Mouse (Mus musculus) gastrocnemius, postnatal 4 days (tissue): ENCODE data around the gene Mcts2. TPM values are rescaled to one million over a fixed set of nuclear protein-coding genes. Genes with fewer than 3 reads are reported as not detected.
"Not testable (repeated sequence)": the region's sequence is repeated elsewhere in the genome, so short reads cannot be mapped to it uniquely, and the experiment has no call there.

ENCODE experiments used
- DNase-seq, 2 experiments: peaks; one replicate each; pipeline ENCODE4 v3.0.0; 2021 to 2022; ENCODE audit warnings: low spot score in 2 of 2, mixed read lengths in 2 of 2
- long read RNA-seq, 2 experiments: library from polyadenylated mRNA; stranded (forward); transcript quantifications; one replicate each; pipeline ENCODE4 v2.0.0; 2021
- total RNA-seq, 2 experiments: library from RNA; stranded (reverse); gene quantifications; 2 replicates each; pipeline ENCODE4 v1.2.3; 2021

Mcts2 gene
- total RNA-seq: 10 to 100 TPM; 16.4 to 20.2 TPM
- long read RNA-seq, experiment 1, partial matches to known transcripts: 0 of 4 reads
- long read RNA-seq, experiment 1, other reads (novel, unspliced or antisense): 0 of 4 reads
- long read RNA-seq, experiment 2, partial matches to known transcripts: 0 of 3 reads
- long read RNA-seq, experiment 2, other reads (novel, unspliced or antisense): 0 of 3 reads

- DNase-seq: peak; percentile 89 to 94
Observed at GRCm38 (mm10) chr2:152686806-152687267, at the start of gene Mcts2. Mcts2 (plus strand) TSS chr2:152687035.

DNA sequence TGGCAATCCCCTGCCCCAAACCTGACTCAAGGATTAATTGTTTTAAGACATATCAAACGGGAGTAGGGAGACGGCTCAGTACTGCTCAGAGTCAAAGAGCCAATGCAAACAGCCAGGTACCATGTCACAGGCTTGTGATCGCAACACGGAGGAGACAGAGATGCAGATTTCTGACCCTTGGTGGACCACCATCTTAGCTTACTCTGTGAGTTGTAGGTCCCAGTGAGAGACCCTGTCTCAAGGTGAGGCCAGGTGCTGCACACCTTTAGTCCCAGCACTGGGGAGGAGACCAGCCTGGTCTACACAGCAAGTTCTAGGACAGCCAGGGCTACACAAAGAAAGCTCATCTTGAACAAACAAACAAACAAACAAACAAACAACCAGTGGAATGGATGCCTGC is 49.5 kb upstream of the Mcts2 start:
- DNase-seq: no peak

GRCm38 (mm10) chr2:152638865-152639264 is 48.0 kb upstream of the Mcts2 start:
- DNase-seq: no peak

- no peak for DNase-seq
Observed at GRCm38 (mm10) chr2:152639406-152640113, 47.3 kb upstream of the Mcts2 start.

DNA sequence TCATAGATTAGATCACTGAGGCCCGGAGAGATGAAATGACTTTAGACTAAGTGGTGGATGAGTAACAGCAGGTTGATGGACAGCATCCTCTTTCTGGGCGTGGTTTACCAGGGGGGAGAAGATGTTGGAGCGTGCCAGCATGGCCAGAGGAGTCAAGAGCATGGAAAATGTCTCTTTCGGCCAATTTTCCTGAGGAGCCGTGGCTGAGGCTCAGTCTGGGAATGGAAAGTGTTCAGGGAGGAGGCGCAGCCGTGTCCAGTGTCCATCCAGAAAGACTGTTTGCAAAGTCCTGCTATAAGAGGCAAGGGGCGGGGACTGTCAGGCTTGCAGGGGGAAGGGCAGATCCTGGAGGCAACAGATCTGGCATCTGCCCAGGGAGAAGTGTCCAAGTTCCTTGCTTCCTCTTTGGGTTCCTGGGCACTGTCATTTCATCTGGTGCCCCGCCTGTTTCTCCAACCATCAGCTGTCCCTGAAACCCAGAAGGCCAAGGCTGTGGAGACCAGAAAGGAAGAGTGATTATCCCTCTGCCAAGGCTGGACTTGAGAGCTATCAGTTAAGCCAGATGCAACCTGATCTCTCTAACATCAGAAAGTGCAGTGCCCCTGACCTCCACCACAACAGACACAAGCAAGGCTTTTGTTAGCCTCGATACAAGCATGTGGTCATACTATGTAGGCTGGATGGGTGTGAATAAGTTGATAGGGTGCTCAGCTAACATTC is 33.8 kb upstream of the Mcts2 start:
- peak; percentile 48 to 72 for DNase-seq

GRCm38 (mm10) chr2:152653874-152654715 is 32.7 kb upstream of the Mcts2 start:
- DNase-seq: no peak

DNA sequence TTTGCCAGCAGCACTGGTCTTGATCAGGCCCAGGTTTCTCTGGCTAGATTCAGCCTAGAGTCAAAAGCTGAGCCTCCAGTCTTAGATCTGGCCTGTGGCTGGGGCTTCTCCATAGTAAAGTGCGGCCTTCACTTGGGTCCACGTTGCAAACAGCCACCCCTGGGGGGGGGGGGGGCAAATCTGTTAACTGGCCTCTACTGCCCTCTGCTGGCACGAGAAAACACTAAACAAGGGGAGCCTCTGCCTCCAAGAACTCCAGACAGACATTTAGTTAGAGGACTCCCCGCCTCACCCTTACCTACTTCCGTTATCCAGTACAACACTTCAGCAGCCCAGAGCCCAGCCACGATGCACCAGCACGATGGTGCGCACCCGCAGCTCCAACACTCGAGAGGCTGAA is 29.4 kb upstream of the Mcts2 start:
- DNase-seq: peak in 1 of 2 experiments; percentile 38

DNA sequence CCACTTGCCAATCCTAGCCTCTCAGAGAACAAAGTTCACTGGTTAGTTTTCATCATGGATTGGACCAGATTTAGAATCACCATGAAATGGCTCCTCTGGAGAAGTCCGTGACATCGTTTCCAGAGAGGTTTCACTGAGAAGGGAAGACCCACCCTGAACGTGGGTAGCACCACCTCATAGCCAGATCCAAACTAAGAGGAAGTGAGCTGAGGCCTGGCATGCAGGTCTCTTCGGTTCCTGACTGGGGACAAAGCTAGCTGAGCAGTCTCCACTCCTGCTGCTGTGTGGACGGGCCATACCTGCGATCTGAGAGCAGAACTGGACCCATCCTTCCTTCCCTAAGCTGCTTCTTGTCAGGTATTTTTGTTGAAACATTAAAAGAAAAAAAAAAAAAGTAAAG is 25.7 kb upstream of the Mcts2 start:
- no peak for DNase-seq

DNA sequence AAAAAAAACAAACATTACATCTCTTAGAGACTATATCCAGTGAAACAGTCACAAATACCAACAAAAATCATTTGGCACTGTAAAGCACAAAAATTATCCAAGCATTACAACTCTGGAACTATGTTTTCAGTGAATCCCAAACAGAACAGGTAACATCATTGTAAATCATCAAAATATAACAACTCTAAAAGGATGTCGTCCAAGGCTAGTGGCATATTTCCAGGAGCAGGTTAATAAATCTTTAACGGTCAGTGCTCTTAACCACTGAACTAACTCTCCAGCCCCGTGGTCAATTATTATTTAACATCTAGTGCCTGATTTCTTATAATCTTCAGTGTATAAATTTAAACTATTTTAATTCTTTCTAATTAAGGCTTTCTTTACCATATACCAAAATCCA is 20.6 kb upstream of the Mcts2 start:
- DNase-seq: not testable (repeated sequence)

DNA sequence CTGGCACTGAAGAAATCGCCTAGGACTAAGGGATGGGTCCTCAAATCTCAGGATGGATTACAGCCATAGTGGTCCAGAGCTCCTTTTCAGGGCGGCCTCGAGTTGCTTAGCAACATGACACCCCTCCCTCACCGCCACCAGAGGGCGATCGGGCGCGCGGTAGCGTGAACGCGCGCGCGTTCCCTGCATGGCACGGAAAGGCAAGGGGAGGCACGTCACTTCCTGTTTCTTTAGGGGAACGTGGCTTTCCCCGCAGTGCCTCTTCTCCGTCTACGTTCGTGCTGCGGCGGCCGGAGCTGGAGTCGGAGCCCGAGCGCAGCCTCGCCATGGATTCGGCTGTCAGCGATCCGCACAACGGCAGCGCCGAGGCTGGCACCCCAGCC is 17.6 kb upstream of the Mcts2 start, which contains the start of gene H13:
TSS of gene H13 (plus strand) at position 206 of the 383 bp plus-strand sequence.
- peak; percentile 81 to 89 for DNase-seq

DNA sequence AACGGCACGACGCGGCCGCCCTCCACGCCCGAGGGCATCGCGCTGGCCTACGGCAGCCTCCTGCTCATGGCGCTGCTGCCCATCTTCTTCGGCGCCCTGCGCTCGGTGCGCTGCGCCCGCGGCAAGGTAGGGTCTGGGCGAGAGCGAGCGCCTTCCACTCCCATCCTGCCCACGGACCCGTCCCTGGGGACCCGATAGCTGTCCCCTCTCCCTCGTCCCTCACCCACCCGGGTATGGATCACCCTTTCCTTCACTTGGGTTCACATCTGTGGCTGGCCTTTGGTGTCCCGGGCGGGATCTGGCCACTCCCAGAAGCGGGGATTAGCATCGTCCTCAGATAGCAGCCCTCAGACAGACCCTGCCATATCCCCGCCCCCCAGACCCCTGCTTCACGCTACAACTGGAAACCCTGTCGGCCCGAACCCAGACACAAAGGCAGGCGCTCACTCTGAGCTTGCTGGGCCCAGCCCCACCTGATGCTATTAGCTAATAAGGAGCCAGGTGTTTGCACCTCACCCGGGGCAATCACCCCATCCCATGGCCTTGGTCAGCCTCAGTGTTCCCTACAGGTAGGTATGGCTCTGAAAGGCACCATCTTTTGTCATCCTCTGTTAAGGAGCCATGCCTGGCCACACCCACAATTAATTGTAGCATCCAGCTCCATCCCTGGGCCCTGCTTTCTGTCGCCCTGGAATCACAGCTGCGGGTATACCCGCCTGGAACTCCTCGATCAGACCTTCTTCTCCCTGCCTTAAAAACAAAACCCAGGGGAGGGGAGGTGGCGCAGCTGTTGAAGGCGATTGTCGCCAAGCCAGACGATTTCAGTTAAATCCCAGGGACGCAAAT is 17.0 kb upstream of the Mcts2 start:
- DNase-seq: peak; percentile 29 to 64

DNA sequence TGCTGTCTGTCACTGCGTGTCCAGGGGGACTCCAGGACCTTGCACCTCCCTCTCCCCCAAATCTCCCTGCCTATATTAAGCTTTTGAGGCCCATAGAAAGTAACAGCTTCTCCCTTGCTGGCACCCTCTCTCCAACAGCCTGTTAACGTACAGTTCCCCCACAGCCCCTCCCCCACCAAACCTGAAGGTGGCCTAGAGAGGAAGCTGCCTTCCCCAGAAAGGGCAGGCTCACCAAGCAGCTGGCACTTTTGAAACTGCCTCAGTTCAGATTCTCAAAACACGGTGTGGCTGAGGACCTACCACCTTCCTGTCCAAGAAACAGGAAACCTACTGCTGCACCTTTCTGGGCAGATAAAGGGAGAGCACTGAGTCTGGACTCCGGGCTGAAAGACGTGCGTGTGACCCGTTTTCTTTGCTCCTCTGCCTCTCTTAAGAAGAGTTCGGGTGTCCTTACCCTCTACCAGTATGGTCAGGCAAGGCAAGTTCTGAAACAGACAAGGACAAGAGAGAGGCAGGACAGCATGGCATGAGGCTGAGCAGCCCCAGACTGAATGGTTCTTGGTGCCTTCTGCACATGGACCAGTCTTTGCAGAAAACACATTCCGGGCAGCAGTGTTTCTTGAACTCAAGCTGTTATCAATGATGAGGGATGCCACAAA is 15.7 kb upstream of the Mcts2 start:
- no peak for DNase-seq

DNA sequence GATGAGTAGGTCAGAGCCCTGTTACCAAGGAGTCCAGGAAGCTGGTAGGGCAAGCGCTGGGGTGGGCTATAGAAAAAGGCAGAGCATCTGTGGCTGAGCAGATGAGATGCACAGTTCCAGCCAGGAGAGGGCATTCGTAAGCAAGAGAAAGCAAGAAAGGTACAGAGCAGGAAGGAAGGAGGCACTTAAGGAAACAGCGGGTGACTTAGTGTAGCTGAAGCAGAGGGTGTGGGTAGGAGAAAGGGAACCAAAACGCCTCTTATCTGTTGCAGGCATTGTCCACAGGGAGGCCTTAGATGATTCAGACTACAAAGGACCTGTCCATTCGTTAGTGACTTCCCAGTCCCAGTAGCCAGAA is 15.2 kb upstream of the Mcts2 start:
- no peak for DNase-seq

DNA sequence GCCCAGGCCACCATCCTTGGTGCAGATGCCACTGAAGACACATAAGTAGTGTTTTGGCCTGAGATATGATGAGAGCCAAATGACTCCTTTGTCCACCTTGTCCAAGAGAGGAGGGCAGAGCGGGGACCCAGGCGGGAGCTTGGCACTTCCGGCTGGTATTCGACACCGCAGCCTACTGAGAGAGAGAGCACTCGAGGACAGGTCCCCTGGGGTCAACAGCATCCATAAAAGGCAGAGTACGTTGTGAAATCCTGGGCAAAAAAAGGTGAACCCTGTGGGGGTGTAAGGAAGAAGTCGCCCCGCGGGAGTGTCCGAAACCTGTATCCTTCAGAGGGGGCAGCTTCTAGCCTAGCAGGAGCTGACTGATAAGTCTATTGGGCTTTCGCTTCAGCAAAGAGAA is 14.7 kb upstream of the Mcts2 start:
- DNase-seq: no peak

DNA sequence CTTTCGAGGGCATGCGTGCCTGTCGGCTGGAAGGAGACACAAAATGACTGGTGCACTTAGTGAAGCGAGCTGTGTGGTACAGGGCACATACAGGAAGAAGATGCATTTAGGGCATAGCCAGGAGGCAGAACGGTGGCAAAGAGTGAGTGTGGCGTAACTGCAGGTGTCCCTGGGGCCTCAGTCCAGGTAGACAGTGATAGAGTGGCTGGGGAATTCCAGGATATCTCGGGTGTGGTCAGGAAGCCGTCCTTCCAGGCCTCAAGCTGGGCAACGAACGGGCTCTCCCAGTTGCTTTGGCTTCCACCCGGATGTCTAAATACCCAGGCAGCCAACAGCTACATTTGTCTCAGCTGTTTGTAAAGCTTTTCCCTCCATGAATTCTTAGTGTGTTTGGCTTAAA is 12.7 kb upstream of the Mcts2 start:
- no peak for DNase-seq

GRCm38 (mm10) chr2:152675252-152675791 is 11.5 kb upstream of the Mcts2 start:
- no peak for DNase-seq

DNA sequence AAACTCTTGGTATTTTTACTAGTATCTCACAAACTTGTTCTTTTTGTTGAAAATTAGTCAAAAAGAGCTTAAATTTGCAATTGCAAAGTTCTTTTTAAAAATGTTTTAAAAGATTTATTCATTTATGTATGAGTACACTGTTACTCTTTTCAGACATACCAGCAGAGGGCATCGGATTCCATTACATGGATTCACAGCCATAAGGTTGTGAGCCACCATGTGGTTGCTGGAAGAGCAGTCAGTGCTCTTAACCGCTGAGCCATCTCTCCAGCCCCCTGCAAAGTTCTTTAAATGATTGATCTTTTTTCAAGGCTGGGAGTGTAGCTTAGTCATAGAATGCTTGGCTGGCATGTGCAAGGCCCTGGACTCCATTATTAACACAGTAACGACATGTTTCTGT is 8.5 kb upstream of the Mcts2 start:
- DNase-seq: no peak

- DNase-seq: no peak
Observed at GRCm38 (mm10) chr2:152678925-152679324, 7.9 kb upstream of the Mcts2 start.

- DNase-seq: no peak
Observed at GRCm38 (mm10) chr2:152679701-152680355, 7.0 kb upstream of the Mcts2 start.
